ENCODE assay signal across 19 mouse cellular contexts in the genomic region with DNA sequence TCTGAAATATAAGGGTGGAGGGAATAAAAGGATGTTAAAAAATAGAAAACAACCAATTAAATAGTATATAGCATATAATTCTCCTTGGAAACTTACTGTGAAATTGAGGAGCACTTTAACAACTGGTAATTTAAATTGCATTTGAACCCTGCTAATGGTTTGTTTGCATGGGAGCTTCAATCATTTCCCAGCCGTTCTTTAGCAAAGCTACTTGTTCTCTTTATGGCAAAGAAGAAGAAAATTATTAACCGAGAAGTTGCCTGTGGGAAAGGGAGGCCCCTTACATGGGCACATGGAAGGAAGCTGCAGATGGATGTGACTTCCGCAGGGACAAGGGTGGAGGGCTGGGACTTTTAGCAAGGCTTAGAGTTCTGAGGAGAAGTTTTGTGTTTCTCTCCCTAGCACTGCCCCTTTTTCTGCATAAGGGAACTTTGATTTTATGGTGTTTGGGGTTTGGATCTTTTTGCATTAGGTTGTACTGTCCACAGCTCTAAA.
"Had no signal": no experiment of that assay in that cellular context is flagged by ENCODE, and none has a peak within 500 bp of the region (broad histone marks: within the 10 kb centered on the region; RNA-seq: fewer than 3 reads in every experiment).

No protein-coding gene starts in this region.

- H3K27me3 ChIP-seq: limb, embryonic 12.5 days; liver, embryonic 13.5 days; midbrain, embryonic 15.5 days; neural tube, embryonic 12.5 days; stomach, embryonic 15.5 days had no signal

- DNase-seq: kidney, adult 8-10 months; kidney, postnatal 4 days; liver; liver, embryonic 13.5 days; liver, postnatal 0 days; lung, postnatal 10 days; retina, postnatal 1 day; right cerebral cortex, postnatal 4 days; spleen, adult 18-20 months; thymus, postnatal 14 days had no signal

- H3K4me1 ChIP-seq: midbrain, embryonic 15.5 days had no signal

- H3K9me3 ChIP-seq: limb, embryonic 12.5 days; liver, embryonic 13.5 days; megakaryocyte, embryonic 14.5 days; midbrain, embryonic 15.5 days; neural tube, embryonic 12.5 days; stomach, embryonic 15.5 days had no signal

- H3K4me2 ChIP-seq: limb, embryonic 12.5 days; liver, embryonic 13.5 days; midbrain, embryonic 11.5 days; midbrain, embryonic 15.5 days; neural tube, embryonic 12.5 days; stomach, embryonic 15.5 days had no signal

- H3K27ac ChIP-seq: layer of hippocampus, adult 2 months; limb, embryonic 12.5 days; liver, embryonic 13.5 days; macrophage; midbrain, embryonic 15.5 days; neural tube, embryonic 12.5 days had no signal

- H3K36me3 ChIP-seq: midbrain, embryonic 15.5 days; neural tube, embryonic 12.5 days had no signal

- ATAC-seq: inflammation-experienced regulatory T-cells, adult 6 months; liver, postnatal 0 days; midbrain, embryonic 15.5 days had no signal

- H3K9ac ChIP-seq: limb, embryonic 12.5 days; liver, embryonic 13.5 days; liver, postnatal 0 days; midbrain, embryonic 15.5 days; neural tube, embryonic 12.5 days; stomach, embryonic 15.5 days had no signal

- H3K4me3 ChIP-seq: layer of hippocampus, adult 2 months; limb, embryonic 12.5 days; liver, embryonic 13.5 days; megakaryocyte, embryonic 14.5 days; midbrain, embryonic 15.5 days; neural tube, embryonic 12.5 days; stomach, embryonic 15.5 days had no signal
